Mouse (Mus musculus) liver (tissue): Measurements from ENCODE around the gene Gm10134.
A peak's percentile ranks its signal among the peaks of the same experiment; 100 is the strongest.
"Not testable (repeated sequence)": the region's sequence is repeated elsewhere in the genome, so short reads cannot be mapped to it uniquely, and the experiment has no call there.

Experiments
- DNase-seq: peaks from one replicate; pipeline ENCODE4 v3.0.0-alpha.2; 2020; ENCODE audit warnings: mixed read lengths

Gm10134 gene

GRCm38 (mm10) chr2:28505795-28506194 is at the start of gene Gm10134:
TSS of gene Gm10134 (plus strand) at chr2:28506095.
- DNase-seq = no peak

- no peak for DNase-seq
Observed at GRCm38 (mm10) chr2:28456616-28457015, 49.3 kb upstream of the Gm10134 start.

- DNase-seq = peak; percentile 76
Observed at GRCm38 (mm10) chr2:28463919-28464318, 42.0 kb upstream of the Gm10134 start.

DNA sequence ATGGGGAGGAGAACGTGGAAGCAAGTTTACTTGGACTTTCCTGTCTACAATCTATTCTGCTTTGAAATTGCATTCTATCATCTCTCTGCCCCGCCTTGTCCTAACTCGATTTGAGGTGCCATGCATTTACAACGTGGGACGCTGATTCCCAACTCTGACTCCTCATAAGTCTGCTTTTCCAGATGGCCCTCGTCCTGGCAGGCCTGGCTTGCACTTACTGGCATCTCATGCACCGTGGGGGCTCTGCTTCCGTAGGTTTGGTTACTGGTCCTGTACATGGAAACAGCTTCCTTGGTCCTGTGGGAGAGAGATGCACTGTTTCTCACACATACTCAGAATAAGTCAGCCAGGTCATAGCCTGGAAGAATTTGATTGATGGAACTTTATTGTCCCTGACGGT is 41.0 kb upstream of the Gm10134 start:
- DNase-seq = no peak

GRCm38 (mm10) chr2:28465836-28466518 is 39.9 kb upstream of the Gm10134 start, which contains the start of gene 1700007K13Rik:
TSS of gene 1700007K13Rik (minus strand) at chr2:28466332.
- peak; percentile 47 for DNase-seq

GRCm38 (mm10) chr2:28467860-28468485 is 37.9 kb upstream of the Gm10134 start, which contains the start of gene Mrps2:
TSS of gene Mrps2 (plus strand) at chr2:28468066.
- peak; percentile 82 for DNase-seq

- no peak for DNase-seq
Observed at GRCm38 (mm10) chr2:28468486-28469225, 37.2 kb upstream of the Gm10134 start.

- no peak for DNase-seq
Observed at GRCm38 (mm10) chr2:28469461-28469860, 36.4 kb upstream of the Gm10134 start.

DNA sequence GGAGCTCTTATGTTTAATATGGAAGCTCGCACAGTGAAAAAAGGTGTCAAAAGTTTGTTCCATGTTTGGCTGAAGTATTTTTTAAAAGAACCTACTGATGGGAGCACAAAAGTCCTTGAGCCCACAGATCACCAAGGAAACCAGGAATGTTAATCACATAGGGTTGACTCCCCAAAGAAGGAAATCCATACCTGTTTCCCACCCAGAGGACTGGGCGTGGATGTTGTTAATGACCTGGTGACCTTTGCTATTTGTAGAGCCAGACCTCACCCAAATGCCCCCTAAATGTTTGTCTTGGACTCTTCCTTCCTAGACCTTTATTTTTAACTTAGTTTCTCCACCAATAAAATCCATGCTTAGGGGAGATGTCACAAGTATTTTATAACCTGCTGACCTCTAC is 35.3 kb upstream of the Gm10134 start:
- DNase-seq = no peak

DNA sequence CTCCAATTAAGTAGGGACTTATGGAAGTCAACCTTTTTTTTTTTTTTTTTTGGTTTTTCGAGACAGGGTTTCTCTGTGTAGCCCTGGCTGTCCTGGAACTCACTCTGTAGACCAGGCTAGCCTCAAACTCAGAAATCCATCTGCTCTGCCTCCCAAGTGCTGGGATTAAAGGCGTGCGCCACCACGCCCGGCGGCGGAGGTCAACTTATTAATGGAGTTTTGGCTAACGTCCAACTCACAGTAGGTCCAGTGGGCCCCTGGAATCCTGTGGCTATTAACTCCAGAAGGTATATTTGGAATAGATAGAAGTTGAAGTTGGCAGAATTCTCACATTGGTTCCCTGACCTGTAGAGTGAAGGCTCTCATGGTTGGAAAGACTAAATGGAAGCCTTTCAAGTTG is 33.9 kb upstream of the Gm10134 start:
- not testable (repeated sequence) for DNase-seq

- DNase-seq = not testable (repeated sequence)
Observed at GRCm38 (mm10) chr2:28477993-28478392, 27.9 kb upstream of the Gm10134 start.

DNA sequence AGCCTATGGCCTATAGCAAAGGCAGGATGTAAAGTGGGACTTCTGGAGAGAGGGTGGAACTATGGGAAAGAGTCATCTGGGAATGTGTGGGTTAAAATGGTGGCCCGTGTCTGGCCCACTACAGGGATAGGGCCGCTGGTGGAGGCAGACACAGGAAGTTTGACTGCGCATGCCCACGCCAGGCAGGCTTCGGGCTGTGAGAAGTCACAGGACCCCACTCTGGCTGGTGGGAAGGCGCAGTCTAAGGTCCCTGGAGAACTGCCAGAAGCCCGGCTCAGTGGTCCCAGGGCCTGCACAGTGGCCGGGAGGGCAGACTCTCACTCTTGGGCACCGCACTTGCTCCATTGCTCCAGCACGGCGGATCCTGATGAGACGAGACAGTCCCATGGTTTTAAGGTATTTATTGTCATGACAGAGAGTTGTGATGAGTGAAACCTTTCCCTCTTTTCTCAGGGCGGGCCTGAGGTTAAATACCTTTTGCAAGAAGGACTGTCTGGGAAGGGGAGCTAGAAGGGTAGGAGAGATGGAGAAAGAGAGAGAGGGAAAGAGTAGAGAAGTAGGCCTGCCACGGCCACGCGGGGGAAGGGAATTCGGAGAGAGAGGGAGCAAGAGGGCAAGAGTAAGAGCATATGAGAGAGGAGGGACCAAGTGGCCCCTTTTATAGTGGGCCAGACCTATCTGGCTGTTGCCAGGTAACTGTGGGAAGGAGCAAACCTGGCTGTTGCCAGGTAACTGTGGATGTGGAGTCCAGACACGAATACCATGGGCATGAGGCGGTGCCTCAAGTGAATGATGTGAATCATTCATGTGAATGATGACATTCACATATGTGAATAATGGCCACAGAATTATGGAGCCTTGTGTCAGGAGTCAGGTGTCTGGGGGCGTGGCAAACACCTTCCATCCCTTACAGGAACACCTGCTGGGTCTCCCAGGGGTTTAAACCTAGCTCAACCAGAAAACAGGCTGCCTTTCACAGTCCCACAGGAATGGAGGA is 26.4 kb upstream of the Gm10134 start:
- DNase-seq = no peak

DNA sequence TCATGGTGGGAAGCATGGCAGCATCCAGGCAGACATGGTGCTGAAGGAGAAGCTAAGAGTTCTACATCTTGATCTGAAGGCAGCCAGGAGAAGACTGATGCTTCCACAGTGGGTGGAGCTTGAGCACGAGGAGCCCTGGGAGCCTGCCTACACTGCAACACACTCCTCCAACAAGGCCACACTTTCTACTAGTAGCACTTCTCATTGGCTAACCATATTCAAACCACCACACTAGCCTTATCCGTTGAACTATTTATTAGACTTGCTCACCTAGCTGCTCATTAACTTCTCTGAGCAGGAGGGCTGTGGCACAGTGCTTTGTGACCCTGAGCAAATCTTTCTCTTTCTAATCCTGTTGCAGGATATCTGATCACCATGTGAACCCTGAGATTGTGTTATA is 22.0 kb upstream of the Gm10134 start:
- no peak for DNase-seq

DNA sequence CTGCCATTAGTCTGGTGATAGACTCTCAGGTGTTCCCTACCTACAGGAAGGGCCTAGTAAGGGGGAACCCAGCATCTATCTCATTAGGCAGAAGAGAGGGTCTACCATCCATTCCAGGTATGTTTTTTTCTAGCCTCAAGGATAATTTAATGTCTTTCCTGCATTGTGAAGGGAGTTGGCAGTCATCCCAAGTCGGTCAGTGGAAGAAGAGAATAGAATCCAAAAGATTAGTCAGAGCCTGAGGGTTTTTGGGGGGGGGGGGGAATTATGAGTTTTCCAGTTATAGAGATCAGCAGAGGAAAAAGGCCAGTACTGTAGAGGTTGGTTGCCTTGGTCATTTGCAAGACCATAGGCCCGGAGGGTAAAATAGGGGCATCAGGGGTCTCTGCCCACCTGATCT is 11.4 kb upstream of the Gm10134 start:
- no peak for DNase-seq

- no peak for DNase-seq
Observed at GRCm38 (mm10) chr2:28495207-28495756, 10.6 kb upstream of the Gm10134 start.

DNA sequence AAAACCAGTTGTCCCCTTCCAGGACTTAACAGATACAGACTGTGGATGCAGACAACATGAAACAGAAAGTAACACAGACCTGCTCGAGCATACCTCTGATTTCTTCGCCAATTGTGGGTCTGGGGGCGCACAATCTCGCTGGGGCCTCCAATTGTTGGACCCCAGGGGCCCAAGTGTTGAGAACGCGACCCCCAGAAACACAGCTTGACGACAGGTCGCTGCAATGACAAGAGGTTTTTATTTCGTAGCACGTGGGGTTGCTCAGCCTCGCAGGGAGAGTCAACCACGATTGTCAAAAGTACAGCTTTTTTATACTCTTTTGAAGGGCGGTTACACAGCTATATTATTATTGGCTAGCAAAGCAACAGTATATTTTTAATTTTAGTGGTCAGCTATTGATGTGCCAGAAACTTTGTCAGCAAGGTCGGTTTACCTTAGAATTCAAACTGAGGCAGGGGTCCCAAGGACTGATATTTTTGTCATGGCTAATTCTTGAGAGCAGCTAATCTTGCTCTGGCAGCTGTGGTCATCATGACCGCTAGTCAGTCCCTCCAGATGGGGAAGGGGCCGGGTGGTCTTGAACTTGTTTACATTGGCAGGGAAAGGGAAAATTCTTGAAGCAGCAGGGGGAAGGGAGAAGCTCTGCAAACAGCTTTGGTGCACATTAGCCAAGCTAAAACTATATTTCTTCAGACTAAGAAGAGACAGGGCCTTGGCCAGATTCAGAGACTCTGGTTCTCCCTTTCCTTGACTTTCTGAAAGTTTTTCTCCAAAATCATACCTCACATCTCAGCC is 9.9 kb upstream of the Gm10134 start:
- DNase-seq = no peak

DNA sequence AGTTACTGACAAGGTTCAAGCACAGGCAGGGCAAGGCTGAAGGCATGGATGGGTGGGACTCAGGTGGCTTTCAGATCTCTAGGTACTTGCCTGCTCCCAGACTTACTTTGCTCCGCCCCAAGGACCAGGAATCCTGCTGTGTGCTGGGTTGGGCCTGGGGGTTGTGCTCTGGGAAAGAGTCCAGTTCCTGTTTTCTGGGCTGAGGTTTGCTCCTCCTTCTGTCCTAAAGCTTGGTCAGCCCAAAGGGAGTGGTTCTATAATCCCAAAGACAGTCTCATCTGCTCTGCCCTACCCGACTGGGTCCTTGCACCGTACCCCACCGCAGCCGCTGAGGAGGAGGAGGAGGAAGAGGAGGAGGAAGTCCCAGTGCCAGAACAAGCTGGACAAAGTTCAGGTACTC is 9.2 kb upstream of the Gm10134 start, which contains the start of gene Gbgt1:
Gbgt1 (plus strand) TSS at position 221 of the 400 bp plus-strand sequence.
- no peak for DNase-seq

DNA sequence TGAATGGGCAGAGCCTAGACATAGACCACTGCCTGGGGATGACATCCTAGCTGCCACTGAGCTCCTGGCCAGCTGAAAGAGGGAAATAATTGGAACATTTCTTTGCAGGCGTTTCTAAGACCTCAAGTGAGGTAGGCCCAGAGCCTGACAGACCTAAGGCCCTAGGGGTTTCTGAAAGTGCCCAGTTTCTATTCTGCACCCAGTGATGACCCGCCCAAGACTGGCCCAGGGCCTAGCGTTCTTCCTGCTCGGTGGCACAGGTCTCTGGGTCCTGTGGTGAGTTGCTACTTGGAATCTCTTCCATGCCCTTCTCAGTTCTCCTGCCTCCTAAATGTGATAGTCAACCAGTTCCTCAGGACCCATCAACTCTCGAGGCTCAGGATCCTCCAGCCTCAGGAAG is 8.3 kb upstream of the Gm10134 start:
- no peak for DNase-seq

DNA sequence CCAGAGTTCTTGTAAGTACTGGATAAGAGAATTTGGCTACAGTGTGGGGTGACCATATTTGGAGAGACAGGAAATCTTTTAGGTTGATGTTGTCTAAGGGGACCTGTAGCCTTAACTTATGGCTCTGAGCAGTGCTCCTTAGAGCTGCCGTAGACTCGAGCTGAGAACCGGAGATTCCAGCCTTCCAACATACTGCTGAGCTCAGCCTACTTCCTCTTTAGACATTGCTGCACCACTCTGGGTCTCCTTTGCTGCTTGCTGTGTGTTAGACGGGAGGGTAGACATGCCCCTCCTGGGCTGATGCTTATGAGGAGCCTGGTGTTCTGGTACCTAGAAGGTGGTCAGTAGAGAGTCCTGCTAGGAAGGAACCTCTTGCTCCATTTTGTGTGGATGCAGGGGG is 7.5 kb upstream of the Gm10134 start:
- no peak for DNase-seq

- no peak for DNase-seq
Observed at GRCm38 (mm10) chr2:28502987-28503386, 2.9 kb upstream of the Gm10134 start.

DNA sequence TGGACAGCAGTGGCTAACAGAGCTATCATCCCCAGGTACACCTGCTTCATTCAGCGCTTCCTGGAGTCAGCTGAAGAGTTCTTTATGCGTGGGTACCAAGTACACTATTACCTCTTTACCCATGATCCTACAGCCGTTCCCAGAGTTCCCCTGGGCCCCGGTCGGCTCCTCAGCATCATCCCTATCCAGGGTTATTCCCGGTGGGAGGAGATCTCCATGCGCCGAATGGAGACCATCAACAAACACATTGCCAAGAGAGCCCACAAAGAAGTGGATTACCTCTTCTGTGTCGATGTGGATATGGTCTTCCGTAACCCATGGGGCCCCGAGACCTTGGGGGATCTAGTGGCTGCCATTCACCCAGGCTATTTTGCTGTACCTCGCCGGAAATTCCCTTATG is 1.2 kb upstream of the Gm10134 start:
- DNase-seq = no peak
